Mouse (Mus musculus): ENCODE measurements at regions not wholly inside any gene's neighbourhood (a gene's known extent, or its start where the extent isn't known, plus 50 kb on each side); places are given as distances from the start of the nearest gene placed in this dataset.

- no peak overlapping the region for H3K4me2 ChIP-seq (ENCODE audit: low read depth, low read length, poor library complexity, severe bottlenecking)
- H3K9me3 ChIP-seq (ENCODE audit: low read length) = no peaks in the 10 kb centered on the region
- DNase-seq (ENCODE audit: low spot score) (no peak), ATAC-seq (ENCODE audit: low FRiP score) (0 out of 2 replicates have a peak, but pooled peaks have one; percentile 31)
- no peaks in the 10 kb centered on the region for H3K27me3 ChIP-seq (ENCODE audit: insufficient read depth, low read length)
- H3K9ac ChIP-seq (replicated peaks; ENCODE audit: low read length, poor library complexity, severe bottlenecking) = no peak overlapping the region
- H3K27ac ChIP-seq (ENCODE audit: low read depth, low read length) = no peak overlapping the region
- 48% methylated on average over 2 of the region's 2 CpGs for WGBS
- no peak for TF ChIP-seq CTCF (IDR thresholded peaks at IDR 0.05)
- H3K4me3 ChIP-seq (ENCODE audit: low read depth, low read length) = no peak overlapping the region
- no peaks in the 10 kb centered on the region for H3K36me3 ChIP-seq (ENCODE audit: insufficient read depth, low read length)
- no peaks in the 10 kb centered on the region for H3K4me1 ChIP-seq (ENCODE audit: insufficient read depth, low read length)
Measured at GRCm38 (mm10) chr13:86657051-86657450, 610.3 kb upstream of the Cox7c start.

- 83% methylated on average over 1 of the region's 1 CpGs for WGBS
- no peaks in the 10 kb centered on the region for H3K9me3 ChIP-seq (ENCODE audit: low read length)
- H3K27me3 ChIP-seq (ENCODE audit: insufficient read depth, low read length) = no peaks in the 10 kb centered on the region
- no peaks in the 10 kb centered on the region for H3K4me1 ChIP-seq (ENCODE audit: insufficient read depth, low read length)
- H3K27ac ChIP-seq (ENCODE audit: low read depth, low read length) = no peak overlapping the region
- TF ChIP-seq CTCF (IDR thresholded peaks at IDR 0.05) = no peak
- H3K4me3 ChIP-seq (ENCODE audit: low read depth, low read length) = no peak overlapping the region
- no peak for ATAC-seq (ENCODE audit: low FRiP score)
- H3K4me2 ChIP-seq (ENCODE audit: low read depth, low read length, poor library complexity, severe bottlenecking) = no peak overlapping the region
- no peak for DNase-seq (ENCODE audit: low spot score)
- no peaks in the 10 kb centered on the region for H3K36me3 ChIP-seq (ENCODE audit: insufficient read depth, low read length)
- H3K9ac ChIP-seq (replicated peaks; ENCODE audit: low read length, poor library complexity, severe bottlenecking) = no peak overlapping the region
Measured at GRCm38 (mm10) chr13:86621761-86622160, 575.1 kb upstream of the Cox7c start.

GRCm38 (mm10) chr13:86602015-86602414 lies 555.3 kb upstream of the Cox7c start:
- no peaks in the 10 kb centered on the region for H3K36me3 ChIP-seq (ENCODE audit: insufficient read depth, low read length)
- ATAC-seq (ENCODE audit: low FRiP score) = peak; percentile 44; the same call in 1 of the 2 replicates
- no peak overlapping the region for H3K4me2 ChIP-seq (ENCODE audit: low read depth, low read length, poor library complexity, severe bottlenecking)
- no peak for TF ChIP-seq CTCF (IDR thresholded peaks at IDR 0.05)
- no peak overlapping the region for H3K4me3 ChIP-seq (ENCODE audit: low read depth, low read length)
- no peaks in the 10 kb centered on the region for H3K9me3 ChIP-seq (ENCODE audit: low read length)
- no peak overlapping the region for H3K9ac ChIP-seq (replicated peaks; ENCODE audit: low read length, poor library complexity, severe bottlenecking)
- H3K27ac ChIP-seq (ENCODE audit: low read depth, low read length) = no peak overlapping the region
- no peaks in the 10 kb centered on the region for H3K27me3 ChIP-seq (ENCODE audit: insufficient read depth, low read length)
- DNase-seq (ENCODE audit: low spot score) = no peak
- H3K4me1 ChIP-seq (ENCODE audit: insufficient read depth, low read length) = no peaks in the 10 kb centered on the region

- ATAC-seq (ENCODE audit: low FRiP score) = no peak
Measured at GRCm38 (mm10) chr13:86595126-86595525, 548.4 kb upstream of the Cox7c start.

GRCm38 (mm10) chr13:86571901-86572300 lies 525.2 kb upstream of the Cox7c start:
- no peak for DNase-seq (ENCODE audit: low spot score)
- TF ChIP-seq CTCF (IDR thresholded peaks at IDR 0.05) = no peak
- no peak overlapping the region for H3K9ac ChIP-seq (replicated peaks; ENCODE audit: low read length, poor library complexity, severe bottlenecking)
- no peak overlapping the region for H3K27ac ChIP-seq (ENCODE audit: low read depth, low read length)
- H3K9me3 ChIP-seq (ENCODE audit: low read length) = no peaks in the 10 kb centered on the region
- no peaks in the 10 kb centered on the region for H3K36me3 ChIP-seq (ENCODE audit: insufficient read depth, low read length)
- no peak for ATAC-seq (ENCODE audit: low FRiP score)
- no peaks in the 10 kb centered on the region for H3K4me1 ChIP-seq (ENCODE audit: insufficient read depth, low read length)
- H3K27me3 ChIP-seq (ENCODE audit: insufficient read depth, low read length) = no peaks in the 10 kb centered on the region
- no peak overlapping the region for H3K4me3 ChIP-seq (ENCODE audit: low read depth, low read length)
- H3K4me2 ChIP-seq (ENCODE audit: low read depth, low read length, poor library complexity, severe bottlenecking) = no peak overlapping the region
- WGBS = 15% methylated on average over 1 of the region's 1 CpGs

More at GRCm38 (mm10) chr13:86595126-86595525, 548.4 kb upstream of the Cox7c start:
- Histone ChIP-seq H3K4me2 (ENCODE audit: low read depth, low read length, poor library complexity, severe bottlenecking) (no peak overlapping the region), H3K9me3 (ENCODE audit: low read length) (no peaks in the 10 kb centered on the region), H3K27me3 (ENCODE audit: insufficient read depth, low read length) (no peaks in the 10 kb centered on the region), H3K9ac (replicated peaks; ENCODE audit: low read length, poor library complexity, severe bottlenecking) (no peak overlapping the region), H3K27ac (ENCODE audit: low read depth, low read length) (no peak overlapping the region), H3K4me3 (ENCODE audit: low read depth, low read length) (no peak overlapping the region), H3K36me3 (ENCODE audit: insufficient read depth, low read length) (no peaks in the 10 kb centered on the region), H3K4me1 (ENCODE audit: insufficient read depth, low read length) (no peaks in the 10 kb centered on the region)
- TF ChIP-seq CTCF (IDR thresholded peaks at IDR 0.05) = no peak
- no peak for DNase-seq (ENCODE audit: low spot score)
- 91% methylated on average over 3 of the region's 3 CpGs for WGBS

GRCm38 (mm10) chr13:86555596-86555995 lies 508.9 kb upstream of the Cox7c start:
- Histone ChIP-seq H3K4me1 (ENCODE audit: insufficient read depth, low read length) (no peaks in the 10 kb centered on the region), H3K9ac (replicated peaks; ENCODE audit: low read length, poor library complexity, severe bottlenecking) (no peak overlapping the region), H3K9me3 (ENCODE audit: low read length) (no peaks in the 10 kb centered on the region), H3K4me2 (ENCODE audit: low read depth, low read length, poor library complexity, severe bottlenecking) (no peak overlapping the region), H3K27ac (ENCODE audit: low read depth, low read length) (no peak overlapping the region), H3K36me3 (ENCODE audit: insufficient read depth, low read length) (no peaks in the 10 kb centered on the region), H3K4me3 (ENCODE audit: low read depth, low read length) (no peak overlapping the region), H3K27me3 (ENCODE audit: insufficient read depth, low read length) (no peaks in the 10 kb centered on the region)
- DNase-seq (ENCODE audit: low spot score) (no peak), ATAC-seq (ENCODE audit: low FRiP score) (no peak)
- 79% methylated on average over 2 of the region's 2 CpGs for WGBS
- no peak for TF ChIP-seq CTCF (IDR thresholded peaks at IDR 0.05)
